Mouse (Mus musculus) lung, postnatal 0 days (tissue): ENCODE measurements around the gene Sept3.

ENCODE experiments used
- CTCF ChIP-seq: IDR thresholded peaks from 2 replicates; pipeline ENCODE4 v1.5.1; 2016; ENCODE audit warnings: antibody characterized with exemption, mild to moderate bottlenecking
- EP300 ChIP-seq: IDR thresholded peaks from 2 replicates; pipeline ENCODE4 v1.6.1; 2016; ENCODE audit warnings: antibody characterized with exemption, mild to moderate bottlenecking, control low read depth

DNA sequence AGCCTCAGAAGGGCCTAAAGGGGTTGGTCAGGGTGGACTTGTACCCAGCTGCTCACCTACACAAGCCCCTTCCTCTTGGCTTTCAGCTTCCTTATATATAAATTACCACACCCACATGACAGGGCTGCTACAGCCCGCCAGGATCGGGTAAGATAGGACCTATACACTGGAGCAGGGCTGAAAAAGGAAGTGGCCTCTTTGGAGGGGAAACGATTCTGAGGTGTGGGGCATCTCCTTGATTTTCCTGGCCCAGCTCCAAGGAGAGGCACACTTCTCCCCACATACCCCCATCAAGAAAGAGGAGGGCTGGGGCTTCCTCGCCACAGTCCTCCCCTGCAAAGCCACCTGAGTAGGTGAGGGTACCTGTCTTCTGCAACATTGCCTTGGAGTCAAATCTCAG, 63.2 kb downstream of the Sept3 start:
- no peak for TF ChIP-seq CTCF
- no peak for TF ChIP-seq EP300
